25 mouse cellular contexts compared by ENCODE assay signal in genomic region chr12:68599016-68599616, GRCm38 (mm10).
A peak's percentile ranks its signal among the peaks of the same experiment; 100 is the strongest.
DNase-seq lines count a peak whose midpoint lies in the region; ATAC-seq lines count a peak whose summit lies in the region.
"Had no signal": no experiment of that assay in that cellular context is flagged by ENCODE, and none has a peak within 500 bp of the region (broad histone marks: within the 10 kb centered on the region; RNA-seq: fewer than 3 reads in every experiment).

No protein-coding gene starts in this region.

- H3K9ac ChIP-seq in neural tube, embryonic 12.5 days, result no peak overlapping the region
- H3K9ac ChIP-seq in midbrain, embryonic 13.5 days (replicated peaks), result no peak overlapping the region
- H3K9ac ChIP-seq: embryonic facial prominence, embryonic 13.5 days; kidney, embryonic 15.5 days; liver, embryonic 15.5 days; lung, embryonic 15.5 days had no signal

- no peak overlapping the region for H3K4me3 ChIP-seq in neural tube, embryonic 12.5 days
- no peak overlapping the region for H3K4me3 ChIP-seq in midbrain, embryonic 13.5 days (replicated peaks)
- H3K4me3 ChIP-seq: embryonic facial prominence, embryonic 13.5 days; erythroblast, embryonic 14.5 days; heart, embryonic 10.5 days; kidney, embryonic 15.5 days; limb, embryonic 10.5 days; liver, embryonic 15.5 days; lung, embryonic 15.5 days; megakaryocyte, embryonic 14.5 days had no signal

- H3K27ac ChIP-seq in neural tube, embryonic 12.5 days, result no peak overlapping the region
- peak overlapping the region; percentile 61; the same call in 1 of the 2 replicates for H3K27ac ChIP-seq in midbrain, embryonic 13.5 days
- H3K27ac ChIP-seq: embryonic facial prominence, embryonic 13.5 days; heart, embryonic 10.5 days; limb, embryonic 10.5 days; liver, embryonic 15.5 days; lung, embryonic 15.5 days; stomach, postnatal 0 days had no signal

- DNase-seq in cerebellum, postnatal 10 days, result peak; percentile 19 to 27
- no peak for DNase-seq in cerebellum, postnatal 36 days
- DNase-seq in neural tube, embryonic 10.5 days (ENCODE audit: extremely low spot score, low spot score), result no peak
- DNase-seq in right cerebral cortex, postnatal 14 days, result no peak
- DNase-seq in retina, embryonic 14.5 days (ENCODE audit: low spot score), result no peak
- no peak for DNase-seq in heart, postnatal 36 days
- DNase-seq: adrenal gland, adult 8-10 months; cerebellum, postnatal 25 days; embryo, embryonic 11 days; liver; thymus, adult 2 months; thymus, postnatal 4 days had no signal

- 0 out of 2 replicates have a peak, but pooled peaks have one; percentile 29 for ATAC-seq in neural tube, embryonic 12.5 days (ENCODE audit: low FRiP score, low read depth)
- no peak; the same call in 1 of the 2 replicates for ATAC-seq in midbrain, embryonic 13.5 days
- ATAC-seq: activated CD4-positive, CD25-positive, alpha-beta regulatory T cell, adult 4 months; intestine, postnatal 0 days had no signal

- no peaks in the 10 kb centered on the region for H3K27me3 ChIP-seq in neural tube, embryonic 12.5 days (replicated peaks)
- no peaks in the 10 kb centered on the region for H3K27me3 ChIP-seq in midbrain, embryonic 13.5 days
- H3K27me3 ChIP-seq: embryonic facial prominence, embryonic 13.5 days; kidney, embryonic 15.5 days; liver, embryonic 15.5 days; lung, embryonic 15.5 days; megakaryocyte, embryonic 14.5 days had no signal

- H3K9me3 ChIP-seq in neural tube, embryonic 12.5 days, result no peaks in the 10 kb centered on the region
- no peaks in the 10 kb centered on the region for H3K9me3 ChIP-seq in midbrain, embryonic 13.5 days
- H3K9me3 ChIP-seq: embryonic facial prominence, embryonic 13.5 days; heart, embryonic 10.5 days; kidney, embryonic 15.5 days; limb, embryonic 10.5 days; liver, embryonic 15.5 days; lung, embryonic 15.5 days had no signal

- H3K4me2 ChIP-seq in neural tube, embryonic 12.5 days (replicated peaks), result no peak overlapping the region
- H3K4me2 ChIP-seq in midbrain, embryonic 13.5 days (replicated peaks), result no peak overlapping the region
- H3K4me2 ChIP-seq: embryonic facial prominence, embryonic 13.5 days; kidney, embryonic 15.5 days; liver, embryonic 15.5 days; lung, embryonic 15.5 days had no signal

- H3K36me3 ChIP-seq in neural tube, embryonic 12.5 days, result no peaks in the 10 kb centered on the region
- H3K36me3 ChIP-seq in midbrain, embryonic 13.5 days, result no peaks in the 10 kb centered on the region
- H3K36me3 ChIP-seq: embryonic facial prominence, embryonic 13.5 days; heart, embryonic 10.5 days; kidney, embryonic 15.5 days; limb, embryonic 10.5 days; liver, embryonic 15.5 days; lung, embryonic 15.5 days had no signal

- peaks cover 11% of the 10 kb centered on the region for H3K4me1 ChIP-seq in neural tube, embryonic 12.5 days
- H3K4me1 ChIP-seq in midbrain, embryonic 13.5 days (replicated peaks), result peaks cover 22% of the 10 kb centered on the region
- H3K4me1 ChIP-seq: embryonic facial prominence, embryonic 13.5 days; heart, embryonic 10.5 days; limb, embryonic 10.5 days; liver, embryonic 15.5 days; megakaryocyte, embryonic 14.5 days had no signal

- 62% methylated on average over 8 of the region's 8 CpGs for WGBS in neural tube, embryonic 12.5 days
- WGBS in midbrain, embryonic 13.5 days, result 31% methylated on average over 8 of the region's 8 CpGs

- intact Hi-C loops in heart, postnatal 36 days (cut with DNase I), result no loop called here

Comparison
In these comparisons a context has a peak if more than half of its experiments do, and no peak if none do; other contexts are left out.
1. DNase-seq: peak in cerebellum, postnatal 10 days (2 of 2); none in cerebellum, postnatal 36 days (0 of 2), neural tube, embryonic 10.5 days (single experiment), right cerebral cortex, postnatal 14 days (single experiment), retina, embryonic 14.5 days (single experiment) and heart, postnatal 36 days (0 of 2).